In genomic region chr13:97390449-97390930, GRCm38 (mm10) we compare ENCODE assay signal across 8 mouse cellular contexts.
DNase-seq lines count a peak whose midpoint lies in the region; ATAC-seq and TF ChIP-seq lines count a peak whose summit lies in the region.

No protein-coding gene starts in this region.

- H3K27me3 ChIP-seq in embryonic facial prominence, embryonic 14.5 days (replicated peaks; ENCODE audit: control insufficient read depth, insufficient read depth, low read length): no peaks in the 10 kb centered on the region
- peaks cover 9% of the 10 kb centered on the region for H3K27me3 ChIP-seq in heart, postnatal 0 days (ENCODE audit: control insufficient read depth, insufficient read depth, low read length)
- no peaks in the 10 kb centered on the region for H3K27me3 ChIP-seq in midbrain, embryonic 15.5 days (replicated peaks)
- no peaks in the 10 kb centered on the region for H3K27me3 ChIP-seq in thymus, adult 2 months (ENCODE audit: control insufficient read depth, insufficient read depth, low read length)

- ATAC-seq in embryonic facial prominence, embryonic 14.5 days (ENCODE audit: low read depth): peak; percentile 57; the same call in 1 of the 2 replicates
- peak; percentile 75 for ATAC-seq in heart, postnatal 0 days (ENCODE audit: insufficient read depth, low read depth)
- peak; percentile 74 for ATAC-seq in midbrain, embryonic 15.5 days (replicated peaks)

- no peak overlapping the region for H3K9ac ChIP-seq in embryonic facial prominence, embryonic 14.5 days (ENCODE audit: low read depth, low read length)
- no peak overlapping the region for H3K9ac ChIP-seq in heart, postnatal 0 days (replicated peaks; ENCODE audit: low read depth, low read length)
- H3K9ac ChIP-seq in midbrain, embryonic 15.5 days: no peak overlapping the region

- DNase-seq in adrenal gland, postnatal 14 days: peak; percentile 16
- no peak for DNase-seq in adrenal gland, postnatal 4 days (ENCODE audit: low spot score in 2 of 2)
- DNase-seq in embryonic facial prominence, embryonic 14.5 days (ENCODE audit: low spot score): peak; percentile 79
- DNase-seq in heart, postnatal 0 days (ENCODE audit: low spot score): peak; percentile 77
- peak; percentile 77 for DNase-seq in layer of hippocampus, adult 9-11 months
- no peak for DNase-seq in c-Kit-positive CD71-positive TER-119-positive erythroid progenitor cells, embryonic 14.5 days (ENCODE audit: low spot score)
- no peak for DNase-seq in thymus, adult 2 months

- WGBS in embryonic facial prominence, embryonic 14.5 days: 27% methylated on average over 11 of the region's 11 CpGs
- 10% methylated on average over 11 of the region's 11 CpGs for WGBS in heart, postnatal 0 days
- 14% methylated on average over 11 of the region's 11 CpGs for WGBS in midbrain, embryonic 15.5 days
- WGBS in thymus, adult 2 months: 83% methylated on average over 11 of the region's 11 CpGs

- H3K9me3 ChIP-seq in embryonic facial prominence, embryonic 14.5 days (ENCODE audit: control insufficient read depth, low read length): no peaks in the 10 kb centered on the region
- no peaks in the 10 kb centered on the region for H3K9me3 ChIP-seq in heart, postnatal 0 days (replicated peaks; ENCODE audit: control insufficient read depth, low read length)
- no peaks in the 10 kb centered on the region for H3K9me3 ChIP-seq in midbrain, embryonic 15.5 days

- no peaks in the 10 kb centered on the region for H3K36me3 ChIP-seq in embryonic facial prominence, embryonic 14.5 days (ENCODE audit: control insufficient read depth, insufficient read depth, low read length)
- H3K36me3 ChIP-seq in heart, postnatal 0 days (replicated peaks; ENCODE audit: control insufficient read depth, insufficient read depth, low read length): no peaks in the 10 kb centered on the region
- H3K36me3 ChIP-seq in midbrain, embryonic 15.5 days (replicated peaks): no peaks in the 10 kb centered on the region
- no peaks in the 10 kb centered on the region for H3K36me3 ChIP-seq in thymus, adult 2 months (ENCODE audit: control insufficient read depth, insufficient read depth, low read length)

- peak overlapping the region; percentile 30; the same call in 1 of the 2 replicates for H3K4me2 ChIP-seq in embryonic facial prominence, embryonic 14.5 days (ENCODE audit: low read depth, low read length)
- H3K4me2 ChIP-seq in heart, postnatal 0 days (ENCODE audit: low read depth, low read length): peak overlapping the region; percentile 50
- H3K4me2 ChIP-seq in midbrain, embryonic 15.5 days: peak overlapping the region; percentile 42

- no peak for TF ChIP-seq EP300 in heart, postnatal 0 days (IDR thresholded peaks at IDR 0.05; ENCODE audit: low read depth)

- no peak for TF ChIP-seq POLR2A in thymus, adult 2 months (IDR thresholded peaks at IDR 0.05; ENCODE audit: control insufficient read depth, extremely low read depth, insufficient read depth, low read length, poor library complexity)

- no peak overlapping the region for H3K4me3 ChIP-seq in embryonic facial prominence, embryonic 14.5 days (ENCODE audit: low read depth, low read length)
- peak overlapping the region; percentile 24 for H3K4me3 ChIP-seq in heart, postnatal 0 days (ENCODE audit: low read depth, low read length)
- peak overlapping the region; percentile 8; the same call in 1 of the 2 replicates for H3K4me3 ChIP-seq in midbrain, embryonic 15.5 days
- H3K4me3 ChIP-seq in thymus, adult 2 months (ENCODE audit: control insufficient read depth, insufficient read depth, low read length): no peak overlapping the region

- no peak for TF ChIP-seq CTCF in heart, postnatal 0 days (IDR thresholded peaks at IDR 0.05; ENCODE audit: low read depth)
- TF ChIP-seq CTCF in thymus, adult 2 months (IDR thresholded peaks at IDR 0.05; ENCODE audit: borderline replicate concordance, control insufficient read depth, extremely low read depth, insufficient read depth, low read length, poor library complexity): no peak

- peaks cover 12% of the 10 kb centered on the region for H3K4me1 ChIP-seq in embryonic facial prominence, embryonic 14.5 days (ENCODE audit: control insufficient read depth, insufficient read depth, low read length)
- H3K4me1 ChIP-seq in heart, postnatal 0 days (ENCODE audit: control insufficient read depth, insufficient read depth): peaks cover 8% of the 10 kb centered on the region; the same call in 1 of the 2 replicates
- peaks cover 9% of the 10 kb centered on the region for H3K4me1 ChIP-seq in midbrain, embryonic 15.5 days
- 0 out of 2 replicates have a peak, but pooled peaks cover 3% of the 10 kb centered on the region for H3K4me1 ChIP-seq in thymus, adult 2 months (replicated peaks; ENCODE audit: control insufficient read depth, insufficient read depth, low read length)

- H3K27ac ChIP-seq in embryonic facial prominence, embryonic 14.5 days (replicated peaks; ENCODE audit: low read depth, low read length): no peak overlapping the region
- no peak overlapping the region for H3K27ac ChIP-seq in heart, postnatal 0 days (ENCODE audit: low read depth)
- no peak overlapping the region for H3K27ac ChIP-seq in midbrain, embryonic 15.5 days
- no peak overlapping the region for H3K27ac ChIP-seq in thymus, adult 2 months (ENCODE audit: control insufficient read depth, insufficient read depth, low read length)

Comparison
In these comparisons a context has a peak if more than half of its experiments do, and no peak if none do; other contexts are left out.
1. DNase-seq: peak in adrenal gland, postnatal 14 days (single experiment), embryonic facial prominence, embryonic 14.5 days (single experiment), heart, postnatal 0 days (single experiment) and layer of hippocampus, adult 9-11 months (single experiment); none in adrenal gland, postnatal 4 days (0 of 2), c-Kit-positive CD71-positive TER-119-positive erythroid progenitor cells, embryonic 14.5 days (single experiment) and thymus, adult 2 months (single experiment).
2. H3K4me3 ChIP-seq: peak in heart, postnatal 0 days (single experiment) and midbrain, embryonic 15.5 days (single experiment); none in embryonic facial prominence, embryonic 14.5 days (single experiment) and thymus, adult 2 months (single experiment).
3. Peak in every context shown above with its lines, with median percentiles within 50 percentile points of each other: ATAC-seq and H3K4me2 ChIP-seq.